Mouse (Mus musculus) right cerebral cortex, adult 2 months (tissue): ENCODE measurements around the gene Faiml.

Experiments used
- DNase-seq, 2 experiments: peaks; one replicate each; pipeline ENCODE4 v3.0.0; 2021 to 2022; ENCODE audit warnings: low spot score in 2 of 2

Faiml gene

DNA sequence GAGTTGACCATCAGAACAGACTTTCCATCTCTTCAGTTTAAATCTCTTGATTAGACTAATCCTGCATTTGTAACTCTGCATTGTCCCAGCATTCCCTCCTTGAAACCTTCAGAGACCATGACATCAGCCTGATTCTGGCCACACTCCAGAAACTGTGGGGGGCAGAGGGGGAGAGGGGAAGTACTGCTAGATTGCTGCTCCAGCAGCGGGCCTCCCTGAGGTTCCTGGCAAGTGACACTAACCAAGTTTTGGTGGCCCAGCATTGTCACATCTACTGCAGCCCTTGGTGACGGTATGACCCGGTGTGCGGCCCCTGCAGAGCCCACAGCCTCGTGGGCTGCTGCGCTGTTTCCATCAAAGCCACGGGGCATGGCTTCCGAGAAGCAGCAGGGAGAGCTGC, 56.8 kb downstream of the Faiml start:
- DNase-seq: no peak
